Mouse (Mus musculus) cerebellum, adult 2 months (tissue): ENCODE data around the gene St8sia2. TPM values are rescaled to one million over a fixed set of nuclear protein-coding genes. Genes with fewer than 3 reads are reported as not detected.
"Not testable (repeated sequence)": the region's sequence is repeated elsewhere in the genome, so short reads cannot be mapped to it uniquely, and the experiment has no call there.

Source experiments
- DNase-seq, 2 experiments: peaks; one replicate each; pipeline ENCODE4 v3.0.0; 2021
- H3K27ac ChIP-seq: fragments of 200-500 bp; 2 replicates; pipeline ENCODE4 v1.5.1; 2012; ENCODE audit warnings: low read length, control low read depth, inconsistent platforms; ENCODE audit not compliant: insufficient read depth
- H3K27me3 ChIP-seq: fragments of 200-500 bp; 2 replicates; pipeline ENCODE4 v1.6.1; 2012; ENCODE audit warnings: inconsistent platforms, mild to moderate bottlenecking, low read length, moderate library complexity; ENCODE audit not compliant: control insufficient read depth, insufficient read depth
- H3K4me1 ChIP-seq: fragments of 200-500 bp; 2 replicates; pipeline ENCODE4 v1.6.1; 2011; ENCODE audit warnings: low read length; ENCODE audit not compliant: control insufficient read depth, insufficient read depth
- H3K4me3 ChIP-seq: fragments of 200-500 bp; replicated peaks from 2 replicates; pipeline ENCODE3; 2011; ENCODE audit warnings: mild to moderate bottlenecking, low read depth, low read length, control low read depth; ENCODE audit not compliant: insufficient read depth
- CTCF ChIP-seq: fragments of 200-500 bp; IDR thresholded peaks from 2 replicates; pipeline ENCODE4 v1.5.1; 2011; ENCODE audit warnings: low read depth, mild to moderate bottlenecking, control low read depth, low read length, moderate library complexity, borderline replicate concordance; ENCODE audit not compliant: insufficient read depth
- POLR2A ChIP-seq: fragments of 200-500 bp; IDR thresholded peaks from 2 replicates; pipeline ENCODE4 v1.6.1; 2011; ENCODE audit warnings: low read length, control low read depth, borderline replicate concordance; ENCODE audit not compliant: insufficient read depth
- WGBS: fragments of 180-500 bp; shearing (Covaris S2); methylation state at CpG from one replicate; pipeline ENCODE4 v1.1.7; 2018; 5-methylcytosine and 5-hydroxymethylcytosine counted together
- polyA plus RNA-seq: library from polyadenylated mRNA; depleted of rRNA; stranded (reverse); fragments of >200 nt; gene quantifications from 2 replicates; pipeline ENCODE4 v1.2.3, GENCODE M21; 2012

Gene St8sia2
- polyA plus RNA-seq, 1 experiment = 1.2 TPM

GRCm38 (mm10) chr7:74011976-74012857 lies 1.3 kb downstream of the St8sia2 start:
- peak in 1 of 2 experiments; percentile 10 for DNase-seq
- no peak for TF ChIP-seq CTCF
- no peak for TF ChIP-seq POLR2A
- Histone ChIP-seq H3K27ac (no peak overlapping the region), H3K4me3 (no peak overlapping the region), H3K4me1 (no peaks in the 10 kb centered on the region), H3K27me3 (peaks cover 3% of the 10 kb centered on the region; the same call in 1 of the 2 replicates)
- 4% methylated on average over 43 of the region's 43 CpGs for WGBS

GRCm38 (mm10) chr7:74008946-74009542 lies 4.4 kb downstream of the St8sia2 start:
- Histone ChIP-seq H3K4me1 (no peaks in the 10 kb centered on the region), H3K27ac (no peak overlapping the region), H3K27me3 (peaks cover 3% of the 10 kb centered on the region; the same call in 1 of the 2 replicates), H3K4me3 (no peak overlapping the region)
- 91% methylated on average over 7 of the region's 7 CpGs for WGBS
- TF ChIP-seq CTCF (no peak), POLR2A (no peak)
- DNase-seq = no peak

GRCm38 (mm10) chr7:74006775-74007371 lies 6.6 kb downstream of the St8sia2 start:
- H3K27me3 ChIP-seq = no peaks in the 10 kb centered on the region; the same call in 1 of the 2 replicates
- H3K4me3 ChIP-seq = no peak overlapping the region
- H3K27ac ChIP-seq = no peak overlapping the region
- DNase-seq = peak in 1 of 2 experiments; percentile 14
- H3K4me1 ChIP-seq = no peaks in the 10 kb centered on the region
- 29% methylated on average over 9 of the region's 9 CpGs for WGBS
- no peak for TF ChIP-seq POLR2A
- TF ChIP-seq CTCF = no peak

- Histone ChIP-seq H3K4me1 (no peaks in the 10 kb centered on the region), H3K27me3 (no peaks in the 10 kb centered on the region), H3K4me3 (no peak overlapping the region), H3K27ac (no peak overlapping the region)
- DNase-seq = no peak
- no peak for TF ChIP-seq POLR2A
- TF ChIP-seq CTCF = no peak
- 15% methylated on average over 1 of the region's 1 CpGs for WGBS
Measured at GRCm38 (mm10) chr7:74006364-74006763, 7.1 kb downstream of the St8sia2 start.

GRCm38 (mm10) chr7:74000743-74001510 lies 12.6 kb downstream of the St8sia2 start:
- TF ChIP-seq CTCF = no peak
- WGBS = 78% methylated on average over 12 of the region's 12 CpGs
- no peak for DNase-seq

GRCm38 (mm10) chr7:73989366-73989765 lies 24.1 kb downstream of the St8sia2 start:
- no peaks in the 10 kb centered on the region for H3K27me3 ChIP-seq
- H3K4me1 ChIP-seq = no peaks in the 10 kb centered on the region
- H3K27ac ChIP-seq = no peak overlapping the region
- DNase-seq = no peak
- no peak for TF ChIP-seq CTCF
- TF ChIP-seq POLR2A = no peak
- WGBS = 89% methylated on average over 2 of the region's 2 CpGs
- H3K4me3 ChIP-seq = no peak overlapping the region

More at GRCm38 (mm10) chr7:74000743-74001510, 12.6 kb downstream of the St8sia2 start:
- Histone ChIP-seq H3K27ac (no peak overlapping the region), H3K4me3 (no peak overlapping the region), H3K27me3 (no peaks in the 10 kb centered on the region), H3K4me1 (no peaks in the 10 kb centered on the region)

GRCm38 (mm10) chr7:73972157-73972556 lies 41.3 kb downstream of the St8sia2 start:
- 74% methylated on average over 5 of the region's 5 CpGs for whole genome bisulfite sequencing
- not testable (repeated sequence) for H3K4me3 ChIP-seq, H3K4me1 ChIP-seq, H3K27me3 ChIP-seq, DNase-seq, H3K27ac ChIP-seq
